Mouse (Mus musculus) neural tube, embryonic 14.5 days (tissue): ENCODE measurements around the gene Pcmtd2. TPM values are rescaled to one million over a fixed set of nuclear protein-coding genes. Genes with fewer than 3 reads are reported as not detected.
"Not testable (repeated sequence)": the region's sequence is repeated elsewhere in the genome, so short reads cannot be mapped to it uniquely, and the experiment has no call there.

Experiments used
- ATAC-seq: fragments of 200-750 bp; cut with Nextera tagmentation; 2 replicates; pipeline ENCODE4 v1.8.0; 2017; ENCODE audit warnings: low read depth, mild to moderate bottlenecking, moderate TSS enrichment, moderate library complexity
- H3K27ac ChIP-seq: fragments of 300-500 bp; sonication (generic); 2 replicates; pipeline ENCODE4 v1.5.1; 2014; ENCODE audit warnings: low read depth, mild to moderate bottlenecking, control low read depth, low read length, moderate library complexity, mixed read lengths
- H3K27me3 ChIP-seq: fragments of 300-500 bp; sonication (generic); 2 replicates; pipeline ENCODE4 v1.6.1; 2014; ENCODE audit warnings: low read length; ENCODE audit not compliant: control insufficient read depth, insufficient read depth
- H3K36me3 ChIP-seq: fragments of 300-500 bp; sonication (generic); 2 replicates; pipeline ENCODE4 v1.6.1; 2014; ENCODE audit warnings: low read length, mixed read lengths; ENCODE audit not compliant: control insufficient read depth, insufficient read depth
- H3K4me1 ChIP-seq: fragments of 300-500 bp; sonication (generic); 2 replicates; pipeline ENCODE4 v1.6.1; 2014; ENCODE audit warnings: low read length; ENCODE audit not compliant: control insufficient read depth, insufficient read depth
- H3K4me2 ChIP-seq: fragments of 300-500 bp; sonication (generic); 2 replicates; pipeline ENCODE4 v1.6.1; 2014; ENCODE audit warnings: mild to moderate bottlenecking, low read depth, low read length, control low read depth
- H3K4me3 ChIP-seq: fragments of 300-500 bp; sonication (generic); 2 replicates; pipeline ENCODE4 v1.5.1; 2014; ENCODE audit warnings: low read depth, low read length, control low read depth, mixed read lengths
- H3K9ac ChIP-seq: fragments of 300-500 bp; sonication (generic); replicated peaks from 2 replicates; pipeline ENCODE4 v1.6.1; 2014; ENCODE audit warnings: low read depth, mild to moderate bottlenecking, control low read depth, low read length, mixed read lengths
- H3K9me3 ChIP-seq: fragments of 300-500 bp; sonication (generic); 2 replicates; pipeline ENCODE4 v1.6.1; 2016; ENCODE audit warnings: low read length; ENCODE audit not compliant: control insufficient read depth
- WGBS: fragments of 180-500 bp; shearing (Covaris S2); extraction: QIAGEN DNeasy Blood & Tissue Kit; methylation state at CpG from one replicate; pipeline ENCODE4 v1.1.7; 2014; 5-methylcytosine and 5-hydroxymethylcytosine counted together
- polyA plus RNA-seq: library from polyadenylated mRNA; unstranded; fragments of >200 nt; fragmentation: Nextera tagmentation; extraction: Ambion mirVana; gene quantifications from 2 replicates; pipeline ENCODE4 v1.2.1, GENCODE M21; 2014

Gene Pcmtd2
- 30.6 and 38.7 TPM in 2 replicates for polyA plus RNA-seq

- Histone ChIP-seq H3K4me3 (peak within 1 kb of the TSS; percentile 51), H3K9ac (peak within 1 kb of the TSS; percentile 67), H3K36me3 (no peaks in the 10 kb centered on the region; the same call in 1 of the 2 replicates), H3K27ac (peak within 1 kb of the TSS; percentile 69; the same call in 1 of the 2 replicates), H3K4me2 (peak within 1 kb of the TSS; percentile 65), H3K9me3 (no peaks in the 10 kb centered on the region), H3K27me3 (no peaks in the 10 kb centered on the region), H3K4me1 (peaks cover 10% of the 10 kb centered on the region; the same call in 1 of the 2 replicates)
- peak; percentile 98 for ATAC-seq
- WGBS: under 1% methylated on average over 35 of the region's 35 CpGs
These were observed at the start of gene Pcmtd2 for GRCm38 (mm10) chr2:181837372-181838292. Pcmtd2 (plus strand) TSS chr2:181837854.

GRCm38 (mm10) chr2:181789396-181789795, 48.3 kb upstream of the Pcmtd2 start:
- ATAC-seq: no peak
- H3K9ac ChIP-seq: no peak overlapping the region
- 79% methylated on average over 6 of the region's 6 CpGs for WGBS
- H3K27me3 ChIP-seq: no peaks in the 10 kb centered on the region
- no peak overlapping the region for H3K4me3 ChIP-seq
- peaks cover 28% of the 10 kb centered on the region; the same call in 1 of the 2 replicates for H3K36me3 ChIP-seq
- no peak overlapping the region for H3K27ac ChIP-seq
- H3K4me2 ChIP-seq: no peak overlapping the region
- H3K4me1 ChIP-seq: no peaks in the 10 kb centered on the region
- H3K9me3 ChIP-seq: no peaks in the 10 kb centered on the region

DNA sequence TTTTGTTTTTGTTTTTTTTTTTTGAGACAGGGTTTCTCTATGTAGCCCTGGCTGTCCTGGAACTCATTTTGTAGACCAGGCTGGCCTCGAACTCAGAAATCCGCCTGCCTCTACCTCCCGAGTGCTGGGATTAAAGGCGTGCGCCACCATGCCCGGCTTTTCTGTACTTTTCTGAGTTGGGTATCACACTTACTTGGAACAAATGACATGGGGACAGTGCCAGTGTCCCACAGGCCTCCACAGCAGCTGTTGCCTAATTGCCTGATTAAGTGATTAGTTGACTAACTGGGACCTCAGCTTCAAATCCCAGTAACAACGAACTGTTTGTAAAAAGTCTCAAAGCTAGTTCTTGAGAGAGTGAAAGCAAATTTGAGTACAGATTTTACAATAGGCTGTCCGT, 44.5 kb upstream of the Pcmtd2 start:
- not testable (repeated sequence) for H3K4me3 ChIP-seq, H3K4me1 ChIP-seq, H3K27me3 ChIP-seq, H3K27ac ChIP-seq, ATAC-seq, H3K9me3 ChIP-seq, H3K4me2 ChIP-seq, H3K9ac ChIP-seq
- H3K36me3 ChIP-seq: peaks cover 46% of the 10 kb centered on the region
- 84% methylated on average over 8 of the region's 8 CpGs for WGBS

DNA sequence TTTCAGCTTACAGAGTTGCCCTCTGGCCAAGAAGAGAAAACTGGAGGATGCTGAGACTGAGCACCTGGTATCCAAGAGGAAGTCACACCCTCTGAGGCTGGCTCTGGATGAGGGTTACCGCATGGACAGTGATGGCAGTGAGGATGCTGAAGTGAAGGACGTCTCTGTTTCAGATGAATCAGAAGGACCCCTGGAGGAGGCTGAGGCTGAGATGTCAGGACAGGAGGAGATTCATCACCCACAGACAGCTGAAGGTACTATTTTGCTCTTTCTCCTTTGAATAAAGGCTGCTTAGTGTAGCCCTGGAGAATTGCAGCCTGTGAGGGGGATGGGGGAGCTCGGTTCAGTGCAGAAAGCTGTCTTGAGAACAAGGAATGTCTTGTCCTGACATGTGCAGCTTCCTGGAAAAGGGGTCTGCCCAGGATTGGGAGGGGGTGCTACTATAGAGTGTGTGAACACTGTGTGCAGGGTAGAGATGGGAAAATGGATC, 42.0 kb upstream of the Pcmtd2 start:
- Histone ChIP-seq H3K9me3 (no peaks in the 10 kb centered on the region), H3K27me3 (no peaks in the 10 kb centered on the region), H3K9ac (no peak overlapping the region), H3K27ac (no peak overlapping the region), H3K4me1 (no peaks in the 10 kb centered on the region), H3K4me2 (no peak overlapping the region), H3K4me3 (no peak overlapping the region), H3K36me3 (peaks cover 35% of the 10 kb centered on the region)
- 43% methylated on average over 3 of the region's 3 CpGs for WGBS
- ATAC-seq: peak; percentile 68

DNA sequence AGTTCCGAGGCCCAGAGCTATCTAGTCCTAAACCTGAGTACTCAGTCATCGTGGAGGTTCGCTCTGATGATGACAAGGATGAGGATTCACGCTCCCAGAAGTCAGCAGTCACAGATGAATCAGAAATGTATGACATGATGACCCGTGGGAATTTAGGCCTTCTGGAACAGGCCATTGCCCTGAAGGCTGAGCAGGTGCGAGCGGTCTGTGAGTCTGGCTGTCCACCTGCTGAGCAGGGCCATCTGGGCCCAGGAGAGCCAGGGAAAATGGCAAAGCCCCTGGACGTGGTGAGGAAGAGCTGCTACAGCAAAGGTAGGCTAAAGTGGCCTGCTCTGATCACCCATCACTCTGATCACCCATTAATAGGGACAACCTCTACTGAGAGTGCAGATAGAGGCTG, 40.0 kb upstream of the Pcmtd2 start:
- WGBS: 73% methylated on average over 8 of the region's 8 CpGs
- H3K36me3 ChIP-seq: peaks cover 46% of the 10 kb centered on the region
- no peak overlapping the region for H3K9ac ChIP-seq
- H3K4me1 ChIP-seq: no peaks in the 10 kb centered on the region
- no peaks in the 10 kb centered on the region for H3K9me3 ChIP-seq
- H3K4me3 ChIP-seq: no peak overlapping the region
- no peak overlapping the region for H3K27ac ChIP-seq
- no peaks in the 10 kb centered on the region for H3K27me3 ChIP-seq
- no peak for ATAC-seq
- no peak overlapping the region for H3K4me2 ChIP-seq

DNA sequence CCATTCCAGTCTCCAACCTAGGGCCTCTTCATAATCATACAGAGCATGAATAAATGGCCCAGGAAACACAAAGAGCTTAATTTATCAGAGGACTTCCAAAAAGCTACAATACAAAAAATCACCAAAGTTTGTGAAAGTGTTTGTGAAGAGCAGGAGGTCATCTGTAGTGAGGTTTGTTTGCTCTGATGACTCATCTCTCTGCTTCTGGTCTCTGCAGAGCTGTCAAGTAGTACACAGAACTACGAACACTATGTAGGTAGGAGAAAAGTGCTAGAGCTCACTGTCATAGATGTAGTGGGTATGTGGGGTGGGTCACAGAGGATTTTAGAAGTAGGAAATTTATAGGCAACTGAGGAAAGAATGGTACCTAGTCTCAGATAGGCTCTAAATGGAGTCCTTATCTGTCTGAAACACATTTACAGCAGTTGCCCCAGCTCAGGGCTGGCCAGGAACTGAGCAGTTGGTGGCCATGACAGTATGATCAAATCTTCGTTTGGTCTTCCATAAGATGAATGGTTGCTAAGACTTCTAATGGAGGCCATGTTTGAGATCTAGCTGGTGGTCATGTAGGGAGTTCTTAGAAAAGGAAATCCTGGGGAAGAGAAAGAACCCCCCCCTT, 8.5 kb upstream of the Pcmtd2 start:
- peaks cover 22% of the 10 kb centered on the region for H3K36me3 ChIP-seq
- no peak overlapping the region for H3K4me3 ChIP-seq
- ATAC-seq: no peak
- H3K4me1 ChIP-seq: no peaks in the 10 kb centered on the region
- H3K9me3 ChIP-seq: no peaks in the 10 kb centered on the region
- H3K27me3 ChIP-seq: no peaks in the 10 kb centered on the region
- H3K9ac ChIP-seq: no peak overlapping the region
- H3K4me2 ChIP-seq: no peak overlapping the region
- WGBS: 78% methylated on average over 2 of the region's 2 CpGs
- no peak overlapping the region for H3K27ac ChIP-seq

DNA sequence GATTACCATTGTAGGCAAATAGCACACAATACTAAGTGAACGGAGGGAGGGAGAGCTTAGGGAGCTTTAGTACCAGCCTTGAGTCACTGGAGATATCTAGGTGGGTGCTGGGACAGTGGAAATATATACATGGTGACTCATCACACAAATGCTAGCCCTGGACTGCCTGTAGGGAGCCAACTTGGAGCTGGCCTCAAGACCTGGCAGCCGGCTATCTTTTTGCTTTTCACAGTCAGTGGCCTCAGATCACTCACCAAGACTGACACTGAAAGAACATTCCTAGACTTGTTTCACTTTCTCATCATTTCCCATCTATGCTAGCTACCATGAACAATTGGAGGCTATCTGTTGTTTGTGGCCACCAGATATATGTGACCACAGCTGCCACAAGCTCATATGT, 4.9 kb upstream of the Pcmtd2 start:
- no peak overlapping the region for H3K4me3 ChIP-seq
- H3K9ac ChIP-seq: no peak overlapping the region
- no peaks in the 10 kb centered on the region; the same call in 1 of the 2 replicates for H3K36me3 ChIP-seq
- H3K27ac ChIP-seq: no peak overlapping the region
- WGBS: 79% methylated on average over 2 of the region's 2 CpGs
- H3K9me3 ChIP-seq: no peaks in the 10 kb centered on the region
- no peaks in the 10 kb centered on the region for H3K27me3 ChIP-seq
- peaks cover 3% of the 10 kb centered on the region; the same call in 1 of the 2 replicates for H3K4me1 ChIP-seq
- no peak for ATAC-seq
- H3K4me2 ChIP-seq: no peak overlapping the region

GRCm38 (mm10) chr2:181838293-181838680, 633 bp downstream of the Pcmtd2 start:
- peak overlapping the region; percentile 67 for H3K9ac ChIP-seq
- no peaks in the 10 kb centered on the region for H3K27me3 ChIP-seq
- peak; percentile 32; the same call in 1 of the 2 replicates for ATAC-seq
- peak overlapping the region; percentile 65 for H3K4me2 ChIP-seq
- no peaks in the 10 kb centered on the region for H3K9me3 ChIP-seq
- H3K4me3 ChIP-seq: peak overlapping the region; percentile 51
- H3K4me1 ChIP-seq: peaks cover 10% of the 10 kb centered on the region; the same call in 1 of the 2 replicates
- no peak overlapping the region; the same call in 1 of the 2 replicates for H3K27ac ChIP-seq
- 0% methylated on average over 3 of the region's 3 CpGs for WGBS
- H3K36me3 ChIP-seq: no peaks in the 10 kb centered on the region; the same call in 1 of the 2 replicates
